Mouse (Mus musculus) myocyte (in vitro differentiated cells): ENCODE measurements around the gene Camk1d.

Experiments
- CEBPB ChIP-seq: IDR thresholded peaks from 2 replicates; pipeline ENCODE4 v1.6.1; 2011; ENCODE audit warnings: mild to moderate bottlenecking, moderate library complexity; ENCODE audit not compliant: poor library complexity, insufficient read depth, severe bottlenecking
- E2F4 ChIP-seq: IDR thresholded peaks from one replicate; pipeline ENCODE4 v1.6.1; 2011; ENCODE audit warnings: mild to moderate bottlenecking, control low read depth, moderate library complexity; ENCODE audit not compliant: insufficient read depth
- MAX ChIP-seq: IDR thresholded peaks from one replicate; pipeline ENCODE4 v1.6.1; 2011; ENCODE audit warnings: low read depth, mild to moderate bottlenecking, control low read depth
- POLR2A ChIP-seq: IDR thresholded peaks from one replicate; pipeline ENCODE4 v1.6.1; 2011; ENCODE audit warnings: low read depth, mild to moderate bottlenecking, control low read depth, moderate library complexity; ENCODE audit not compliant: insufficient read length
- POLR2AphosphoS2 ChIP-seq: IDR thresholded peaks from one replicate; pipeline ENCODE4 v1.6.1; 2011; ENCODE audit warnings: low read depth, control low read depth; ENCODE audit not compliant: insufficient read length
- SRF ChIP-seq: IDR thresholded peaks from one replicate; pipeline ENCODE4 v1.6.1; 2011; ENCODE audit warnings: low read depth; ENCODE audit not compliant: control insufficient read depth, insufficient read length
- TCF12 ChIP-seq: IDR thresholded peaks from one replicate; pipeline ENCODE4 v1.6.1; 2011; ENCODE audit warnings: mild to moderate bottlenecking, control low read depth; ENCODE audit not compliant: poor library complexity, insufficient read depth, severe bottlenecking
- TCF3 ChIP-seq: IDR thresholded peaks from one replicate; pipeline ENCODE4 v1.6.1; 2011; ENCODE audit warnings: low read depth, control low read depth; ENCODE audit not compliant: insufficient read length
- USF1 ChIP-seq: IDR thresholded peaks from one replicate; pipeline ENCODE4 v1.6.1; 2011; ENCODE audit warnings: low read depth, mild to moderate bottlenecking, control low read depth, moderate library complexity

- TF ChIP-seq CEBPB (no peak), USF1 (no peak), TCF12 (no peak), POLR2A (no peak), E2F4 (no peak), POLR2AphosphoS2 (no peak), MAX (no peak), TCF3 (no peak), SRF (no peak)
Measured at GRCm38 (mm10) chr2:5425612-5426011, 288.7 kb downstream of the Camk1d start.
